Mouse (Mus musculus) c-Kit-positive CD71-negative TER-119-negative erythroid progenitor cells, embryonic 14.5 days (primary cell): ENCODE results near the gene Bace1.

Experiments used
- DNase-seq: peaks from one replicate; pipeline ENCODE4 v3.0.0-alpha.2; 2013; ENCODE audit warnings: low read depth

The Bace1 gene

GRCm38 (mm10) chr9:45905196-45905595 is 66.8 kb downstream of the Bace1 start:
- no peak for DNase-seq

- DNase-seq = peak; percentile 10
Observed at GRCm38 (mm10) chr9:45905811-45906237, 67.4 kb downstream of the Bace1 start.

GRCm38 (mm10) chr9:45906355-45907077 is 68.1 kb downstream of the Bace1 start, which contains the start of the genes Pcsk7 and Rnf214:
Gene Pcsk7 (plus strand): TSS chr9:45906497.
Gene Rnf214 (minus strand): TSS chr9:45906911.
- peak; percentile 64 for DNase-seq

GRCm38 (mm10) chr9:45907078-45907428 is 68.7 kb downstream of the Bace1 start:
- DNase-seq = peak; percentile 7

- no peak for DNase-seq
Observed at GRCm38 (mm10) chr9:45910995-45911394, 72.6 kb downstream of the Bace1 start.

GRCm38 (mm10) chr9:45911673-45912072 is 73.3 kb downstream of the Bace1 start:
- DNase-seq = peak; percentile 48
